Mouse (Mus musculus): ENCODE data around the gene Zfp2. TPM values are rescaled to one million over a fixed set of nuclear protein-coding genes. Genes with fewer than 3 reads are reported as not detected.
A peak's percentile ranks its signal among the peaks of the same experiment; 100 is the strongest.

Gene Zfp2
- polyA plus RNA-seq, 1 experiment from 2014 or later: 14.3 TPM

DNA sequence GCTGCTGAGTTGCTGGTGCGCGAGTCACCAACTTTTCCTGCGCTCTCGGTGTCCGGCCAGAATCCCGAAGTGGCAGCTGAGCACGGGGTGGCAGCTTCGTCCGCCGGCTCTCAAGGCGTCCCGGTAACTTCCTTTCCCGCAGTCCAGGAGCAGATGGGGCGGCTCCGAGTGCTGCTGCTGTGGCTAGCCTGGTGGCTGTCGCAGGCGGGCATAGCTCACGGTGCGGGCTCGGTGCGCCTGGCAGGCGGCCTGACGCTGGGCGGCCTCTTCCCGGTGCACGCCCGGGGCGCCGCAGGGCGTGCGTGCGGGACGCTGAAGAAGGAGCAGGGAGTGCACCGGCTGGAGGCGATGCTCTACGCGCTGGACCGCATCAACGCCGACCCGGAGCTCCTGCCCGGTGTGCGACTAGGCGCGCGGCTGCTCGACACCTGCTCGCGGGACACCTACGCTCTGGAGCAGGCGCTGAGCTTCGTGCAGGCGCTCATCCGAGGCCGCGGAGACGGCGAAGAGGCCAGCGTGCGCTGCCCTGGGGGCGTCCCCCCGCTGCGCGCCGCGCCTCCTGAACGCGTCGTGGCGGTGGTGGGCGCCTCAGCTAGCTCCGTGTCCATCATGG is 64.9 kb downstream of the Zfp2 start:
- Histone ChIP-seq H3K9me3 (peaks cover 6% of the 10 kb centered on the region; the same call in 1 of the 2 replicates), H3K27ac (no peak overlapping the region), H3K27me3 (peaks cover 73% of the 10 kb centered on the region), H3K4me2 (replicated peaks) (peak overlapping the region; percentile 89), H3K36me3 (no peaks in the 10 kb centered on the region), H3K9ac (peak overlapping the region; percentile 56), H3K4me3 (peak overlapping the region; percentile 49), H3K4me1 (peaks cover 17% of the 10 kb centered on the region)
- no peak; the same call in 1 of the 2 replicates for ATAC-seq (ENCODE audit: low FRiP score, low read depth)
- under 1% methylated on average over 51 of the region's 72 CpGs for WGBS

DNA sequence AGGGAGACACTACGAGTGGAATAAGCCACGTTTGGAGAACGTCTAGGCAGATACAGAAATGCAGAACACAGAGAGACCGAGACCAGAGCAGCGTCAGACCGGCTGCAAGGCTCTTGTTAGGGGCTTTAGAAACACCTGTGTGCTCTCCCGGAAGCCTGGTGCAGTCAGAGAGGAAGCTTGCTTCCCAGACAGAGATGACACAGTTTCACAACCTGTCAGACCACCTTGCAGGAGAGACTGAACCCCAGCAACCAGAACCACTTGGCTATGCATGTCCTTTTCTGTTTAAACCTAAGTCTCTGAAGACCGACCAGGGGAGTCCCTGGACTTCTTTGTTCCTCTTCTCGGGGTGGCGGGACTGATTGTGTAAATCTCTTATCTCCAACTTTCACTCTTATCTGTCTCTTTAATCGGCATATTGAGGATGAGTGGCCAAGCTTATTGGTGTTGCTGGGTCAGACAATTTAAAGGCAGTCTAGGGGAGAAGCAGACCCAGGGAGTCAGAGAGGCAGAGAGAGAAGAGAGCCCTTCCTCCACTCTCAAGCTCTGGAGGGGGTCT is 65.7 kb downstream of the Zfp2 start, which contains the start of gene Grm6:
TSS of gene Grm6 (plus strand) at position 509 of the 559 bp plus-strand sequence.
- Histone ChIP-seq H3K4me3 (peak within 1 kb of the TSS; percentile 49), H3K36me3 (no peaks in the 10 kb centered on the region), H3K27ac (no peak within 1 kb of the TSS), H3K9ac (peak within 1 kb of the TSS; percentile 56), H3K27me3 (peaks cover 73% of the 10 kb centered on the region), H3K9me3 (peaks cover 6% of the 10 kb centered on the region; the same call in 1 of the 2 replicates), H3K4me2 (replicated peaks) (peak within 1 kb of the TSS; percentile 89), H3K4me1 (peaks cover 17% of the 10 kb centered on the region)
- WGBS: 2% methylated on average over 11 of the region's 11 CpGs
- no peak for ATAC-seq (ENCODE audit: low FRiP score, low read depth)

DNA sequence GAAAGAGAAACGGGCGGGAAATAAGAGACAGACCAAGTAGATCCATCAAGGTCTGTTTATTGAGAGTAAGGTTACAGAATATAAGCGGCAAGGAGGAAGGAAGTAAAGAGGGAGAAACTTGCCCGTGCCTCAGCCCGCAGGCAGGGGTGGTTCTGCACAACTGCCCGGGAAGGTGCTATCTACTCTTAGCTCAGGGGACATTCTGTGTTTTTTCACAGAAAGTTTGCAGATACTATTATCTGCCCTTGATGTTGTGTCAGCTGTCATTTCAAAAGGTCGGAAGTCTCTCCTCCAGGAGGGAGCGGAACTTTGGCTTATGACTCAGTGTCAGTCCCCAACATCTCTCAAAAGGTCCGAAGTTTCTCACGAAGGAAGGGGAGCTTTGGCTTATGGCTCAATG is 66.7 kb downstream of the Zfp2 start:
- peaks cover 73% of the 10 kb centered on the region for H3K27me3 ChIP-seq
- no peak overlapping the region for H3K9ac ChIP-seq
- H3K4me2 ChIP-seq (replicated peaks): no peak overlapping the region
- H3K27ac ChIP-seq: no peak overlapping the region
- H3K9me3 ChIP-seq: peaks cover 6% of the 10 kb centered on the region; the same call in 1 of the 2 replicates
- WGBS: 2% methylated on average over 10 of the region's 10 CpGs
- H3K4me3 ChIP-seq: no peak overlapping the region
- no peak for ATAC-seq (ENCODE audit: low FRiP score, low read depth)
- no peaks in the 10 kb centered on the region for H3K36me3 ChIP-seq
- H3K4me1 ChIP-seq: peaks cover 17% of the 10 kb centered on the region

Other genes starting within 250 kb of the Zfp2 start
- 53.1 and 67.6 TPM in 2 replicates for gene Zfp354c, start 88.4 kb downstream of the Zfp2 start, polyA plus RNA-seq (2015; fragmentation: Nextera tagmentation; extraction: Ambion mirVana)
- 0.94 and 1.00 TPM in 2 replicates for gene Zfp879, start 74.6 kb downstream of the Zfp2 start, polyA plus RNA-seq (2015; fragmentation: Nextera tagmentation; extraction: Ambion mirVana)
- gene Grm6, start 65.5 kb downstream of the Zfp2 start, polyA plus RNA-seq (2015; fragmentation: Nextera tagmentation; extraction: Ambion mirVana): not detected in 2 replicates
- 12.8 and 13.1 TPM in 2 replicates for gene Zfp454, start 28.5 kb downstream of the Zfp2 start, polyA plus RNA-seq (2015; fragmentation: Nextera tagmentation; extraction: Ambion mirVana)
- gene Zfp354b, start 15.5 kb upstream of the Zfp2 start, polyA plus RNA-seq (2015; fragmentation: Nextera tagmentation; extraction: Ambion mirVana): 1.4 and 2.1 TPM in 2 replicates
- not detected in 2 replicates for gene 4933414I15Rik, start 27.6 kb upstream of the Zfp2 start, polyA plus RNA-seq (2015; fragmentation: Nextera tagmentation; extraction: Ambion mirVana)
- gene Prop1, start 37.6 kb upstream of the Zfp2 start, polyA plus RNA-seq (2015; fragmentation: Nextera tagmentation; extraction: Ambion mirVana): not detected in 2 replicates
- gene Olfr1378, start 50.4 kb upstream of the Zfp2 start, polyA plus RNA-seq (2015; fragmentation: Nextera tagmentation; extraction: Ambion mirVana): 0.04 TPM in 1 of 2 replicates, not detected in the other
- gene Olfr1377, start 65.8 kb upstream of the Zfp2 start, polyA plus RNA-seq (2015; fragmentation: Nextera tagmentation; extraction: Ambion mirVana): not detected in 2 replicates
- not detected in 2 replicates for gene Olfr51, start 87.4 kb upstream of the Zfp2 start, polyA plus RNA-seq (2015; fragmentation: Nextera tagmentation; extraction: Ambion mirVana)
- gene Olfr54, start 98.1 kb upstream of the Zfp2 start, polyA plus RNA-seq (2015; fragmentation: Nextera tagmentation; extraction: Ambion mirVana): not detected in 2 replicates
- not detected in 2 replicates for gene Olfr1375, start 131.9 kb upstream of the Zfp2 start, polyA plus RNA-seq (2015; fragmentation: Nextera tagmentation; extraction: Ambion mirVana)
- gene Zfp354a, start 143.1 kb upstream of the Zfp2 start, polyA plus RNA-seq (2015; fragmentation: Nextera tagmentation; extraction: Ambion mirVana): 10.2 and 11.8 TPM in 2 replicates